Mouse (Mus musculus): Measurements from ENCODE around the gene Mars. TPM values are rescaled to one million over a fixed set of nuclear protein-coding genes. Genes with fewer than 3 reads are reported as not detected.
A peak's percentile ranks its signal among the peaks of the same experiment; 100 is the strongest.
"Not testable (repeated sequence)": the region's sequence is repeated elsewhere in the genome, so short reads cannot be mapped to it uniquely, and the experiment has no call there.

The Mars gene
- total RNA-seq, 2 experiments from 2014 or later, result 55.2 to 57.5 TPM

- peak; percentile 78 to 95 for DNase-seq (ENCODE audit: low spot score in 2 of 2)
These were observed 27.5 kb upstream of the Mars start for GRCm38 (mm10) chr10:127338930-127339682.

GRCm38 (mm10) chr10:127337536-127338099, 26.0 kb upstream of the Mars start:
- no peak for DNase-seq (ENCODE audit: low spot score in 2 of 2)

- DNase-seq (ENCODE audit: low spot score in 2 of 2), result no peak
These were observed 25.4 kb upstream of the Mars start for GRCm38 (mm10) chr10:127336952-127337351.

- DNase-seq (ENCODE audit: low spot score in 2 of 2), result no peak
These were observed 23.7 kb upstream of the Mars start for GRCm38 (mm10) chr10:127335271-127335670.

GRCm38 (mm10) chr10:127333152-127333551, 21.6 kb upstream of the Mars start:
- DNase-seq (ENCODE audit: low spot score in 2 of 2), result no peak

- DNase-seq (ENCODE audit: low spot score in 2 of 2), result no peak
These were observed 20.8 kb upstream of the Mars start for GRCm38 (mm10) chr10:127332211-127332874.

GRCm38 (mm10) chr10:127330212-127330611, 18.6 kb upstream of the Mars start:
- no peak for DNase-seq (ENCODE audit: low spot score in 2 of 2)

- no peak for DNase-seq (ENCODE audit: low spot score in 2 of 2)
These were observed 16.0 kb upstream of the Mars start for GRCm38 (mm10) chr10:127327461-127328145.

- no peak for DNase-seq (ENCODE audit: low spot score in 2 of 2)
These were observed 15.2 kb upstream of the Mars start for GRCm38 (mm10) chr10:127326828-127327227.

GRCm38 (mm10) chr10:127326017-127326801, 14.6 kb upstream of the Mars start:
- DNase-seq (ENCODE audit: low spot score in 2 of 2), result no peak

GRCm38 (mm10) chr10:127325454-127326016, 13.9 kb upstream of the Mars start:
- DNase-seq (ENCODE audit: low spot score in 2 of 2), result no peak

- DNase-seq (ENCODE audit: low spot score in 2 of 2), result no peak
These were observed 12.9 kb upstream of the Mars start for GRCm38 (mm10) chr10:127324495-127324894.

GRCm38 (mm10) chr10:127323131-127323855, 11.7 kb upstream of the Mars start:
- DNase-seq (ENCODE audit: low spot score in 2 of 2), result no peak

GRCm38 (mm10) chr10:127322669-127323068, 11.1 kb upstream of the Mars start:
- DNase-seq (ENCODE audit: low spot score in 2 of 2), result no peak

- no peak for DNase-seq (ENCODE audit: low spot score in 2 of 2)
These were observed 10.6 kb upstream of the Mars start for GRCm38 (mm10) chr10:127322178-127322577.

GRCm38 (mm10) chr10:127321621-127322020, 10.0 kb upstream of the Mars start, which contains the start of gene Arhgap9:
Arhgap9 (plus strand) TSS chr10:127321964.
- no peak for DNase-seq (ENCODE audit: low spot score in 2 of 2)

- no peak for DNase-seq (ENCODE audit: low spot score in 2 of 2)
These were observed 8.4 kb upstream of the Mars start for GRCm38 (mm10) chr10:127319969-127320368.

- DNase-seq (ENCODE audit: low spot score in 2 of 2), result no peak
These were observed 6.4 kb upstream of the Mars start for GRCm38 (mm10) chr10:127318009-127318408.

GRCm38 (mm10) chr10:127317277-127317676, 5.7 kb upstream of the Mars start:
- no peak for DNase-seq (ENCODE audit: low spot score in 2 of 2)

GRCm38 (mm10) chr10:127314950-127315349, 3.4 kb upstream of the Mars start:
- DNase-seq (ENCODE audit: low spot score in 2 of 2), result not testable (repeated sequence)
